Mouse (Mus musculus): Measurements from ENCODE around the gene Spag9. TPM values are rescaled to one million over a fixed set of nuclear protein-coding genes. Genes with fewer than 3 reads are reported as not detected.

Gene Spag9
- polyA plus RNA-seq, 1 experiment from 2014 or later: 69.9 TPM

GRCm38 (mm10) chr11:94158521-94158920 lies 162.6 kb downstream of the Spag9 start:
- no peak overlapping the region for H3K4me3 ChIP-seq (ENCODE audit: low read depth, low read length)
- ATAC-seq (ENCODE audit: low read depth) (no peak), DNase-seq (ENCODE audit: low spot score) (peak; percentile 43)
- H3K27me3 ChIP-seq (replicated peaks; ENCODE audit: control insufficient read depth, insufficient read depth, low read length): no peaks in the 10 kb centered on the region
- no peak overlapping the region for H3K4me2 ChIP-seq (ENCODE audit: low read depth, low read length)
- 21% methylated on average over 13 of the region's 14 CpGs for WGBS
- H3K36me3 ChIP-seq (ENCODE audit: control insufficient read depth, insufficient read depth, low read length): no peaks in the 10 kb centered on the region
- H3K4me1 ChIP-seq (ENCODE audit: control insufficient read depth, insufficient read depth, low read length): peaks cover 21% of the 10 kb centered on the region
- H3K9ac ChIP-seq (ENCODE audit: low read depth, low read length): 0 out of 2 replicates have a peak overlapping the region, but pooled peaks have one; percentile 25
- no peaks in the 10 kb centered on the region for H3K9me3 ChIP-seq (ENCODE audit: control insufficient read depth, low read length)
- H3K27ac ChIP-seq (replicated peaks; ENCODE audit: low read depth, low read length): peak overlapping the region; percentile 88; the same call in 1 of the 2 replicates

- ATAC-seq (ENCODE audit: low read depth) (no peak), DNase-seq (ENCODE audit: low spot score) (no peak)
- H3K27ac ChIP-seq (replicated peaks; ENCODE audit: low read depth, low read length): peak overlapping the region; percentile 88
- no peaks in the 10 kb centered on the region for H3K9me3 ChIP-seq (ENCODE audit: control insufficient read depth, low read length)
- no peak overlapping the region for H3K4me3 ChIP-seq (ENCODE audit: low read depth, low read length)
- 51% methylated on average over 14 of the region's 14 CpGs for WGBS
- no peak overlapping the region for H3K9ac ChIP-seq (ENCODE audit: low read depth, low read length)
- peaks cover 21% of the 10 kb centered on the region for H3K4me1 ChIP-seq (ENCODE audit: control insufficient read depth, insufficient read depth, low read length)
- no peak overlapping the region for H3K4me2 ChIP-seq (ENCODE audit: low read depth, low read length)
- H3K36me3 ChIP-seq (ENCODE audit: control insufficient read depth, insufficient read depth, low read length): no peaks in the 10 kb centered on the region
- no peaks in the 10 kb centered on the region for H3K27me3 ChIP-seq (replicated peaks; ENCODE audit: control insufficient read depth, insufficient read depth, low read length)
Measured at GRCm38 (mm10) chr11:94159066-94159880, 163.4 kb downstream of the Spag9 start.

GRCm38 (mm10) chr11:94159911-94160415 lies 164.1 kb downstream of the Spag9 start:
- Histone ChIP-seq H3K36me3 (ENCODE audit: control insufficient read depth, insufficient read depth, low read length) (no peaks in the 10 kb centered on the region), H3K27me3 (replicated peaks; ENCODE audit: control insufficient read depth, insufficient read depth, low read length) (no peaks in the 10 kb centered on the region), H3K9ac (ENCODE audit: low read depth, low read length) (peak overlapping the region; percentile 54), H3K27ac (replicated peaks; ENCODE audit: low read depth, low read length) (peak overlapping the region; percentile 88), H3K4me2 (ENCODE audit: low read depth, low read length) (peak overlapping the region; percentile 50), H3K4me3 (ENCODE audit: low read depth, low read length) (peak overlapping the region; percentile 18; the same call in 1 of the 2 replicates), H3K4me1 (ENCODE audit: control insufficient read depth, insufficient read depth, low read length) (peaks cover 21% of the 10 kb centered on the region), H3K9me3 (ENCODE audit: control insufficient read depth, low read length) (no peaks in the 10 kb centered on the region)
- ATAC-seq (ENCODE audit: low read depth): no peak
- 46% methylated on average over 7 of the region's 7 CpGs for WGBS
- DNase-seq (ENCODE audit: low spot score): no peak

GRCm38 (mm10) chr11:94160443-94161266 lies 164.8 kb downstream of the Spag9 start:
- ATAC-seq (ENCODE audit: low read depth) (peak; percentile 96), DNase-seq (ENCODE audit: low spot score) (peak; percentile 98)
- H3K36me3 ChIP-seq (ENCODE audit: control insufficient read depth, insufficient read depth, low read length): no peaks in the 10 kb centered on the region
- peak overlapping the region; percentile 54 for H3K9ac ChIP-seq (ENCODE audit: low read depth, low read length)
- peak overlapping the region; percentile 18 for H3K4me3 ChIP-seq (ENCODE audit: low read depth, low read length)
- peak overlapping the region; percentile 50 for H3K4me2 ChIP-seq (ENCODE audit: low read depth, low read length)
- peak overlapping the region; percentile 88 for H3K27ac ChIP-seq (replicated peaks; ENCODE audit: low read depth, low read length)
- H3K4me1 ChIP-seq (ENCODE audit: control insufficient read depth, insufficient read depth, low read length): peaks cover 21% of the 10 kb centered on the region
- 11% methylated on average over 22 of the region's 23 CpGs for WGBS
- no peaks in the 10 kb centered on the region for H3K9me3 ChIP-seq (ENCODE audit: control insufficient read depth, low read length)
- no peaks in the 10 kb centered on the region for H3K27me3 ChIP-seq (replicated peaks; ENCODE audit: control insufficient read depth, insufficient read depth, low read length)

GRCm38 (mm10) chr11:94161267-94161646 lies 165.4 kb downstream of the Spag9 start:
- peak overlapping the region; percentile 88 for H3K27ac ChIP-seq (replicated peaks; ENCODE audit: low read depth, low read length)
- DNase-seq (ENCODE audit: low spot score) (peak; percentile 65), ATAC-seq (ENCODE audit: low read depth) (no peak; the same call in 1 of the 2 replicates)
- no peaks in the 10 kb centered on the region for H3K36me3 ChIP-seq (ENCODE audit: control insufficient read depth, insufficient read depth, low read length)
- peaks cover 21% of the 10 kb centered on the region for H3K4me1 ChIP-seq (ENCODE audit: control insufficient read depth, insufficient read depth, low read length)
- H3K9ac ChIP-seq (ENCODE audit: low read depth, low read length): peak overlapping the region; percentile 54; the same call in 1 of the 2 replicates
- 37% methylated on average over 7 of the region's 9 CpGs for WGBS
- H3K27me3 ChIP-seq (replicated peaks; ENCODE audit: control insufficient read depth, insufficient read depth, low read length): no peaks in the 10 kb centered on the region
- H3K4me3 ChIP-seq (ENCODE audit: low read depth, low read length): no peak overlapping the region
- H3K9me3 ChIP-seq (ENCODE audit: control insufficient read depth, low read length): no peaks in the 10 kb centered on the region
- peak overlapping the region; percentile 50 for H3K4me2 ChIP-seq (ENCODE audit: low read depth, low read length)

GRCm38 (mm10) chr11:94161867-94162581 lies 166.1 kb downstream of the Spag9 start:
- Histone ChIP-seq H3K36me3 (ENCODE audit: control insufficient read depth, insufficient read depth, low read length) (no peaks in the 10 kb centered on the region), H3K27me3 (replicated peaks; ENCODE audit: control insufficient read depth, insufficient read depth, low read length) (no peaks in the 10 kb centered on the region), H3K27ac (replicated peaks; ENCODE audit: low read depth, low read length) (peak overlapping the region; percentile 88; the same call in 1 of the 2 replicates), H3K4me3 (ENCODE audit: low read depth, low read length) (no peak overlapping the region), H3K4me2 (ENCODE audit: low read depth, low read length) (no peak overlapping the region), H3K9ac (ENCODE audit: low read depth, low read length) (no peak overlapping the region), H3K9me3 (ENCODE audit: control insufficient read depth, low read length) (no peaks in the 10 kb centered on the region), H3K4me1 (ENCODE audit: control insufficient read depth, insufficient read depth, low read length) (peaks cover 21% of the 10 kb centered on the region)
- no peak for ATAC-seq (ENCODE audit: low read depth)
- DNase-seq (ENCODE audit: low spot score): no peak
- WGBS: 84% methylated on average over 11 of the region's 11 CpGs

- Histone ChIP-seq H3K9ac (ENCODE audit: low read depth, low read length) (no peak overlapping the region), H3K4me2 (ENCODE audit: low read depth, low read length) (no peak overlapping the region), H3K27ac (replicated peaks; ENCODE audit: low read depth, low read length) (no peak overlapping the region), H3K36me3 (ENCODE audit: control insufficient read depth, insufficient read depth, low read length) (no peaks in the 10 kb centered on the region), H3K9me3 (ENCODE audit: control insufficient read depth, low read length) (no peaks in the 10 kb centered on the region), H3K4me3 (ENCODE audit: low read depth, low read length) (no peak overlapping the region), H3K4me1 (ENCODE audit: control insufficient read depth, insufficient read depth, low read length) (peaks cover 21% of the 10 kb centered on the region), H3K27me3 (replicated peaks; ENCODE audit: control insufficient read depth, insufficient read depth, low read length) (no peaks in the 10 kb centered on the region)
- ATAC-seq (ENCODE audit: low read depth): no peak
- 79% methylated on average over 9 of the region's 9 CpGs for WGBS
- DNase-seq (ENCODE audit: low spot score): no peak
Measured at GRCm38 (mm10) chr11:94163005-94163767, 167.3 kb downstream of the Spag9 start.
